Mouse (Mus musculus) liver, embryonic 15.5 days (tissue): Measurements from ENCODE around the gene Shc1. TPM values are rescaled to one million over a fixed set of nuclear protein-coding genes. Genes with fewer than 3 reads are reported as not detected.

Experiments used
- ATAC-seq: fragments of 200-750 bp; cut with Nextera tagmentation; 2 replicates; pipeline ENCODE4 v1.8.0; 2017; ENCODE audit warnings: moderate number of reproducible peaks, mild to moderate bottlenecking, moderate library complexity; ENCODE audit not compliant: insufficient read depth
- H3K27ac ChIP-seq: fragments of 300-500 bp; sonication (generic); replicated peaks from 2 replicates; pipeline ENCODE4 v1.5.1; 2015; ENCODE audit warnings: mild to moderate bottlenecking, inconsistent platforms
- H3K27me3 ChIP-seq: fragments of 300-500 bp; sonication (generic); 2 replicates; pipeline ENCODE4 v1.6.1; 2015; ENCODE audit warnings: mild to moderate bottlenecking, inconsistent platforms
- H3K36me3 ChIP-seq: fragments of 300-500 bp; sonication (generic); replicated peaks from 2 replicates; pipeline ENCODE4 v1.6.1; 2015; ENCODE audit warnings: moderate library complexity, mild to moderate bottlenecking, inconsistent platforms
- H3K4me1 ChIP-seq: fragments of 300-500 bp; sonication (generic); replicated peaks from 2 replicates; pipeline ENCODE4 v1.6.1; 2015; ENCODE audit warnings: inconsistent platforms
- H3K4me2 ChIP-seq: fragments of 300-500 bp; sonication (generic); 2 replicates; pipeline ENCODE4 v1.6.1; 2015; ENCODE audit warnings: moderate library complexity, mild to moderate bottlenecking, inconsistent platforms
- H3K4me3 ChIP-seq: fragments of 300-500 bp; sonication (generic); replicated peaks from 2 replicates; pipeline ENCODE4 v1.5.1; 2015; ENCODE audit warnings: mild to moderate bottlenecking, inconsistent platforms
- H3K9ac ChIP-seq: fragments of 300-500 bp; sonication (generic); 2 replicates; pipeline ENCODE4 v1.6.1; 2015; ENCODE audit warnings: moderate library complexity, mild to moderate bottlenecking, inconsistent platforms
- H3K9me3 ChIP-seq: fragments of 300-500 bp; sonication (generic); replicated peaks from 2 replicates; pipeline ENCODE4 v1.6.1; 2016; ENCODE audit warnings: inconsistent platforms
- WGBS: fragments of 180-500 bp; shearing (Covaris S2); methylation state at CpG from one replicate; pipeline ENCODE4 v1.1.7; 2015; ENCODE audit warnings: mixed read lengths; ENCODE audit not compliant: insufficient replicate concordance; 5-methylcytosine and 5-hydroxymethylcytosine counted together
- polyA plus RNA-seq: library from polyadenylated mRNA; unstranded; fragments of >200 nt; fragmentation: Nextera tagmentation; extraction: Ambion mirVana; gene quantifications from 2 replicates; pipeline ENCODE4 v1.2.1, GENCODE M21; 2015

The Shc1 gene
- polyA plus RNA-seq, 1 experiment from 2014 or later: 44.8 TPM

- H3K4me1 ChIP-seq: peaks cover 97% of the 10 kb centered on the region
- peaks cover 49% of the 10 kb centered on the region for H3K27me3 ChIP-seq
- ATAC-seq: 0 out of 2 replicates have a peak, but pooled peaks have one; percentile 3
- peak overlapping the region; percentile 71 for H3K27ac ChIP-seq
- H3K4me3 ChIP-seq: peak overlapping the region; percentile 66
- no peaks in the 10 kb centered on the region for H3K36me3 ChIP-seq
- no peaks in the 10 kb centered on the region for H3K9me3 ChIP-seq
- WGBS: 1% methylated on average over 56 of the region's 56 CpGs
- peak overlapping the region; percentile 54 for H3K9ac ChIP-seq
- H3K4me2 ChIP-seq: peak overlapping the region; percentile 97
These were observed 26.4 kb upstream of the Shc1 start for GRCm38 (mm10) chr3:89391663-89392511.

GRCm38 (mm10) chr3:89392871-89393311 lies 25.4 kb upstream of the Shc1 start:
- no peaks in the 10 kb centered on the region for H3K9me3 ChIP-seq
- H3K4me2 ChIP-seq: peak overlapping the region; percentile 97
- no peaks in the 10 kb centered on the region for H3K36me3 ChIP-seq
- peaks cover 49% of the 10 kb centered on the region for H3K27me3 ChIP-seq
- H3K9ac ChIP-seq: peak overlapping the region; percentile 54
- no peak for ATAC-seq
- H3K27ac ChIP-seq: peak overlapping the region; percentile 71
- peak overlapping the region; percentile 66 for H3K4me3 ChIP-seq
- 1% methylated on average over 23 of the region's 24 CpGs for WGBS
- peaks cover 89% of the 10 kb centered on the region for H3K4me1 ChIP-seq

- H3K27me3 ChIP-seq: peaks cover 49% of the 10 kb centered on the region
- H3K27ac ChIP-seq: peak overlapping the region; percentile 87
- no peaks in the 10 kb centered on the region for H3K9me3 ChIP-seq
- under 1% methylated on average over 15 of the region's 15 CpGs for WGBS
- H3K4me2 ChIP-seq: peak overlapping the region; percentile 97
- H3K36me3 ChIP-seq: no peaks in the 10 kb centered on the region
- peak overlapping the region; percentile 63 for H3K9ac ChIP-seq
- peak; percentile 89 for ATAC-seq
- peak overlapping the region; percentile 66 for H3K4me3 ChIP-seq
- peaks cover 82% of the 10 kb centered on the region for H3K4me1 ChIP-seq
These were observed 24.6 kb upstream of the Shc1 start for GRCm38 (mm10) chr3:89393605-89394004.

- H3K27ac ChIP-seq: peak within 1 kb of the TSS; percentile 87
- WGBS: under 1% methylated on average over 40 of the region's 42 CpGs
- H3K4me2 ChIP-seq: peak within 1 kb of the TSS; percentile 97
- H3K36me3 ChIP-seq: no peaks in the 10 kb centered on the region
- H3K9ac ChIP-seq: peak within 1 kb of the TSS; percentile 63
- H3K9me3 ChIP-seq: no peaks in the 10 kb centered on the region
- H3K4me1 ChIP-seq: peaks cover 80% of the 10 kb centered on the region
- peaks cover 49% of the 10 kb centered on the region for H3K27me3 ChIP-seq
- peak; percentile 54 for ATAC-seq
- H3K4me3 ChIP-seq: peak within 1 kb of the TSS; percentile 66
These were observed 24.0 kb upstream of the Shc1 start, which contains the start of gene Zbtb7b for GRCm38 (mm10) chr3:89394006-89394893. Gene Zbtb7b (minus strand): TSS chr3:89394776.

GRCm38 (mm10) chr3:89394894-89395256 lies 23.4 kb upstream of the Shc1 start:
- ATAC-seq: no peak

GRCm38 (mm10) chr3:89395419-89395805 lies 22.8 kb upstream of the Shc1 start:
- Histone ChIP-seq H3K27me3 (peaks cover 49% of the 10 kb centered on the region), H3K4me3 (peak overlapping the region; percentile 66), H3K4me2 (peak overlapping the region; percentile 97), H3K27ac (peak overlapping the region; percentile 72), H3K9me3 (no peaks in the 10 kb centered on the region), H3K9ac (peak overlapping the region; percentile 63), H3K4me1 (peaks cover 71% of the 10 kb centered on the region), H3K36me3 (no peaks in the 10 kb centered on the region)
- 4% methylated on average over 10 of the region's 10 CpGs for WGBS
- no peak for ATAC-seq

More at GRCm38 (mm10) chr3:89394894-89395256, 23.4 kb upstream of the Shc1 start:
- H3K9ac ChIP-seq: peak overlapping the region; percentile 63
- H3K9me3 ChIP-seq: no peaks in the 10 kb centered on the region
- under 1% methylated on average over 12 of the region's 12 CpGs for WGBS
- H3K4me2 ChIP-seq: peak overlapping the region; percentile 97
- peaks cover 76% of the 10 kb centered on the region for H3K4me1 ChIP-seq
- H3K27me3 ChIP-seq: peaks cover 49% of the 10 kb centered on the region
- no peaks in the 10 kb centered on the region for H3K36me3 ChIP-seq
- H3K27ac ChIP-seq: peak overlapping the region; percentile 87
- H3K4me3 ChIP-seq: peak overlapping the region; percentile 66

GRCm38 (mm10) chr3:89395806-89396653 lies 22.2 kb upstream of the Shc1 start:
- H3K4me1 ChIP-seq: peaks cover 65% of the 10 kb centered on the region
- no peak for ATAC-seq
- H3K9ac ChIP-seq: peak overlapping the region; percentile 63
- H3K4me3 ChIP-seq: peak overlapping the region; percentile 66
- peak overlapping the region; percentile 97 for H3K4me2 ChIP-seq
- H3K27ac ChIP-seq: peak overlapping the region; percentile 48; the same call in 1 of the 2 replicates
- WGBS: under 1% methylated on average over 44 of the region's 44 CpGs
- peaks cover 43% of the 10 kb centered on the region for H3K27me3 ChIP-seq
- no peaks in the 10 kb centered on the region for H3K36me3 ChIP-seq
- H3K9me3 ChIP-seq: no peaks in the 10 kb centered on the region

- Histone ChIP-seq H3K4me2 (peak overlapping the region; percentile 97), H3K4me1 (peaks cover 59% of the 10 kb centered on the region), H3K9me3 (no peaks in the 10 kb centered on the region), H3K36me3 (peaks cover 3% of the 10 kb centered on the region), H3K27me3 (peaks cover 37% of the 10 kb centered on the region), H3K4me3 (peak overlapping the region; percentile 66), H3K9ac (peak overlapping the region; percentile 63), H3K27ac (no peak overlapping the region)
- ATAC-seq: no peak
- under 1% methylated on average over 4 of the region's 4 CpGs for WGBS
These were observed 21.6 kb upstream of the Shc1 start for GRCm38 (mm10) chr3:89396654-89397005.

GRCm38 (mm10) chr3:89401329-89401728 lies 16.9 kb upstream of the Shc1 start:
- 72% methylated on average over 7 of the region's 7 CpGs for WGBS
- Histone ChIP-seq H3K4me2 (no peak overlapping the region), H3K9ac (no peak overlapping the region), H3K9me3 (no peaks in the 10 kb centered on the region), H3K36me3 (peaks cover 36% of the 10 kb centered on the region), H3K27me3 (no peaks in the 10 kb centered on the region), H3K4me3 (no peak overlapping the region), H3K4me1 (peaks cover 13% of the 10 kb centered on the region), H3K27ac (no peak overlapping the region)
- no peak for ATAC-seq

- Histone ChIP-seq H3K36me3 (peaks cover 44% of the 10 kb centered on the region), H3K27me3 (no peaks in the 10 kb centered on the region), H3K9me3 (no peaks in the 10 kb centered on the region), H3K9ac (no peak within 1 kb of the TSS), H3K4me1 (0 out of 2 replicates have a peak, but pooled peaks cover 5% of the 10 kb centered on the region), H3K27ac (no peak within 1 kb of the TSS), H3K4me3 (no peak within 1 kb of the TSS), H3K4me2 (no peak within 1 kb of the TSS)
- ATAC-seq: no peak
- 64% methylated on average over 5 of the region's 5 CpGs for WGBS
These were observed 15.6 kb upstream of the Shc1 start, which contains the start of gene Lenep for GRCm38 (mm10) chr3:89402693-89403092. Gene Lenep (minus strand): TSS chr3:89402793.
